ENCODE assay signal across 22 mouse cellular contexts in the genomic region with DNA sequence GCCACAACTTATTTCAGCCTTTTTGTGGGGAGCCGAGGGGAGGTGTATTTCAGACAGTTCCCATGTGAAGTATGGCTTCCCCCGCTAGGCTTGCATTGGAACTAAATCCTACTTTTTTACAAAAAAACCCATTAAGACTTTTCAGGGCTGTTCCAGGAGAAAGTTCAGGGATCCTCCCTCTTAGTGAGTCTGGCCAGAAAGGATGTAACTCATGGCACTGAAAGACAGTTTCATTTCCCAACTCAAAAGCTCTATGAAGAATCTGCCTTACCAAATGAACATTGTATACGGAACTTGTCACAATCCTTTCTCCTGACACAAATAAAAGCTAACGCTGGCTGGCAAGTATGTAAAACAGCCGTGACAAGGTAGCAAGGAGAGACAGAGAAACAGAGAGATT. TPM values are rescaled to one million over a fixed set of nuclear protein-coding genes. Genes with fewer than 3 reads are reported as not detected.
DNase-seq lines count a peak whose midpoint lies in the region; ATAC-seq and TF ChIP-seq lines count a peak whose summit lies in the region.
"Had no signal": no experiment of that assay in that cellular context is flagged by ENCODE, and none has a peak within 500 bp of the region (broad histone marks: within the 10 kb centered on the region; RNA-seq: fewer than 3 reads in every experiment).

No protein-coding gene starts in this region.

- 27% methylated on average over 5 of the region's 5 CpGs for WGBS in hindbrain, embryonic 14.5 days
- 33% methylated on average over 5 of the region's 5 CpGs for WGBS in hindbrain, postnatal 0 days
- WGBS in lung, postnatal 0 days, result 30% methylated on average over 5 of the region's 5 CpGs
- WGBS in lung, adult 2 months, result 29% methylated on average over 5 of the region's 5 CpGs
- WGBS in midbrain, embryonic 12.5 days, result 14% methylated on average over 5 of the region's 5 CpGs
- WGBS in midbrain, embryonic 15.5 days, result 26% methylated on average over 5 of the region's 5 CpGs

- no peak overlapping the region for H3K4me2 ChIP-seq in hindbrain, embryonic 14.5 days (replicated peaks)
- no peak overlapping the region for H3K4me2 ChIP-seq in hindbrain, postnatal 0 days (ENCODE audit: low read depth, low read length)
- no peak overlapping the region for H3K4me2 ChIP-seq in lung, postnatal 0 days (replicated peaks; ENCODE audit: low read depth, low read length)
- H3K4me2 ChIP-seq in midbrain, embryonic 12.5 days (replicated peaks), result no peak overlapping the region
- H3K4me2 ChIP-seq in midbrain, embryonic 15.5 days, result no peak overlapping the region
- H3K4me2 ChIP-seq: embryonic facial prominence, embryonic 15.5 days; heart, embryonic 12.5 days had no signal

- no peak for TF ChIP-seq EP300 in lung, postnatal 0 days (IDR thresholded peaks at IDR 0.05)

- no peak for TF ChIP-seq POLR2A in lung, adult 2 months (IDR thresholded peaks at IDR 0.05; ENCODE audit: borderline replicate concordance, extremely low read depth, low read depth, low read length)

- 0 out of 2 replicates have a peak, but pooled peaks cover 12% of the 10 kb centered on the region for H3K4me1 ChIP-seq in hindbrain, embryonic 14.5 days (replicated peaks; ENCODE audit: control insufficient read depth, insufficient read depth, low read length)
- no peaks in the 10 kb centered on the region for H3K4me1 ChIP-seq in hindbrain, postnatal 0 days (ENCODE audit: insufficient read depth, low read length)
- no peaks in the 10 kb centered on the region; the same call in 1 of the 2 replicates for H3K4me1 ChIP-seq in lung, postnatal 0 days (ENCODE audit: insufficient read depth, low read depth, low read length)
- no peaks in the 10 kb centered on the region for H3K4me1 ChIP-seq in lung, adult 2 months (ENCODE audit: control insufficient read depth, insufficient read depth, low read length)
- peaks cover 29% of the 10 kb centered on the region for H3K4me1 ChIP-seq in midbrain, embryonic 12.5 days
- peaks cover 24% of the 10 kb centered on the region for H3K4me1 ChIP-seq in midbrain, embryonic 15.5 days
- H3K4me1 ChIP-seq: embryonic facial prominence, embryonic 15.5 days; heart, embryonic 12.5 days had no signal

- H3K9ac ChIP-seq in hindbrain, embryonic 14.5 days, result no peak overlapping the region
- no peak overlapping the region for H3K9ac ChIP-seq in hindbrain, postnatal 0 days (replicated peaks; ENCODE audit: low read length)
- H3K9ac ChIP-seq in lung, postnatal 0 days (replicated peaks; ENCODE audit: low read depth), result no peak overlapping the region
- no peak overlapping the region for H3K9ac ChIP-seq in midbrain, embryonic 12.5 days (replicated peaks)
- no peak overlapping the region for H3K9ac ChIP-seq in midbrain, embryonic 15.5 days
- H3K9ac ChIP-seq: embryonic facial prominence, embryonic 15.5 days; heart, embryonic 12.5 days had no signal

- H3K27ac ChIP-seq in hindbrain, embryonic 14.5 days, result peak overlapping the region; percentile 17; the same call in 1 of the 2 replicates
- no peak overlapping the region for H3K27ac ChIP-seq in hindbrain, postnatal 0 days
- no peak overlapping the region for H3K27ac ChIP-seq in lung, postnatal 0 days (ENCODE audit: low read length)
- H3K27ac ChIP-seq in midbrain, embryonic 12.5 days (replicated peaks), result peak overlapping the region; percentile 75; the same call in 1 of the 2 replicates
- H3K27ac ChIP-seq in midbrain, embryonic 15.5 days, result peak overlapping the region; percentile 66; the same call in 1 of the 2 replicates
- H3K27ac ChIP-seq: embryonic facial prominence, embryonic 15.5 days; forebrain, embryonic 10.5 days; gastrocnemius, adult 2 months had no signal

- no peaks in the 10 kb centered on the region for H3K9me3 ChIP-seq in hindbrain, embryonic 14.5 days (ENCODE audit: control insufficient read depth, low read length)
- H3K9me3 ChIP-seq in hindbrain, postnatal 0 days (ENCODE audit: low read length), result no peaks in the 10 kb centered on the region
- no peaks in the 10 kb centered on the region for H3K9me3 ChIP-seq in lung, postnatal 0 days (ENCODE audit: low read length)
- no peaks in the 10 kb centered on the region for H3K9me3 ChIP-seq in midbrain, embryonic 12.5 days
- H3K9me3 ChIP-seq in midbrain, embryonic 15.5 days, result no peaks in the 10 kb centered on the region
- H3K9me3 ChIP-seq: embryonic facial prominence, embryonic 15.5 days; forebrain, embryonic 10.5 days; heart, embryonic 12.5 days had no signal

- no peaks in the 10 kb centered on the region for H3K36me3 ChIP-seq in hindbrain, embryonic 14.5 days (replicated peaks; ENCODE audit: control insufficient read depth, insufficient read depth)
- no peaks in the 10 kb centered on the region for H3K36me3 ChIP-seq in hindbrain, postnatal 0 days (ENCODE audit: insufficient read depth, low read length)
- H3K36me3 ChIP-seq in lung, postnatal 0 days (ENCODE audit: insufficient read depth, low read length), result no peaks in the 10 kb centered on the region
- H3K36me3 ChIP-seq in midbrain, embryonic 12.5 days, result no peaks in the 10 kb centered on the region
- H3K36me3 ChIP-seq in midbrain, embryonic 15.5 days (replicated peaks), result no peaks in the 10 kb centered on the region
- H3K36me3 ChIP-seq: embryonic facial prominence, embryonic 15.5 days; forebrain, embryonic 10.5 days; heart, embryonic 12.5 days had no signal

- TF ChIP-seq CTCF in hindbrain, postnatal 0 days (IDR thresholded peaks at IDR 0.05; ENCODE audit: low read depth), result no peak
- TF ChIP-seq CTCF in lung, postnatal 0 days (IDR thresholded peaks at IDR 0.05), result no peak
- TF ChIP-seq CTCF in lung, adult 2 months (IDR thresholded peaks at IDR 0.05; ENCODE audit: insufficient read depth, low read length), result no peak

- ATAC-seq in hindbrain, embryonic 14.5 days (ENCODE audit: low FRiP score), result no peak
- no peak for ATAC-seq in hindbrain, postnatal 0 days
- no peak for ATAC-seq in lung, postnatal 0 days
- ATAC-seq in midbrain, embryonic 12.5 days (ENCODE audit: low FRiP score, low read depth), result no peak
- no peak for ATAC-seq in midbrain, embryonic 15.5 days (replicated peaks)
- ATAC-seq: activated CD4-positive, CD25-positive, alpha-beta regulatory T cell, adult 4 months; forebrain, embryonic 14.5 days; Patski had no signal

- no peak for DNase-seq in hindbrain, embryonic 14.5 days (ENCODE audit: low spot score)
- no peak for DNase-seq in hindbrain, postnatal 0 days (ENCODE audit: low spot score)
- peak; percentile 22 for DNase-seq in lung, postnatal 0 days (ENCODE audit: low spot score)
- no peak for DNase-seq in lung, adult 2 months
- DNase-seq in right cerebral cortex, postnatal 4 days, result no peak
- DNase-seq: adrenal gland, adult 2 months; adrenal gland, postnatal 25 days; cerebellum, adult 2 months; cerebellum, postnatal 10 days; gastrocnemius, adult 2 months; gastrocnemius, postnatal 25 days had no signal

- no peak overlapping the region for H3K4me3 ChIP-seq in hindbrain, embryonic 14.5 days (replicated peaks; ENCODE audit: low read length)
- H3K4me3 ChIP-seq in hindbrain, postnatal 0 days (ENCODE audit: low read length), result no peak overlapping the region
- H3K4me3 ChIP-seq in lung, postnatal 0 days (ENCODE audit: low read depth, low read length), result no peak overlapping the region
- H3K4me3 ChIP-seq in lung, adult 2 months (replicated peaks; ENCODE audit: extremely low read depth, low read depth, low read length), result no peak overlapping the region
- H3K4me3 ChIP-seq in midbrain, embryonic 12.5 days, result no peak overlapping the region
- no peak overlapping the region for H3K4me3 ChIP-seq in midbrain, embryonic 15.5 days
- H3K4me3 ChIP-seq: embryonic facial prominence, embryonic 15.5 days; erythroblast, embryonic 14.5 days; forebrain, embryonic 10.5 days; gastrocnemius, adult 2 months; heart, embryonic 12.5 days had no signal

- peaks cover 23% of the 10 kb centered on the region for H3K27me3 ChIP-seq in hindbrain, embryonic 14.5 days (ENCODE audit: control insufficient read depth, insufficient read depth, low read length)
- no peaks in the 10 kb centered on the region; the same call in 1 of the 2 replicates for H3K27me3 ChIP-seq in hindbrain, postnatal 0 days (ENCODE audit: insufficient read depth, low read length)
- H3K27me3 ChIP-seq in lung, postnatal 0 days (replicated peaks; ENCODE audit: insufficient read depth, low read length), result 0 out of 2 replicates have a peak, but pooled peaks cover 5% of the 10 kb centered on the region
- peaks cover 77% of the 10 kb centered on the region for H3K27me3 ChIP-seq in midbrain, embryonic 12.5 days
- peaks cover 28% of the 10 kb centered on the region; the same call in 1 of the 2 replicates for H3K27me3 ChIP-seq in midbrain, embryonic 15.5 days (replicated peaks)

RNA-seq across cellular contexts. Expression of a gene that starts 15.1 kb away (rescaled TPM):
- polyA plus RNA-seq in hindbrain, embryonic 14.5 days (2014; fragmentation: Nextera tagmentation; extraction: Ambion mirVana), result 0.56 and 0.78 TPM in 2 replicates
- total RNA-seq in hindbrain, postnatal 0 days (2014; rRNA removed), result 0.58 and 0.83 TPM in 2 replicates
- 0.96 and 1.1 TPM in 2 replicates for polyA plus RNA-seq in hindbrain, postnatal 0 days (2015; fragmentation: Nextera tagmentation; extraction: Ambion mirVana)
- 1.2 and 1.8 TPM in 2 replicates for polyA plus RNA-seq in lung, postnatal 0 days (2015; fragmentation: Nextera tagmentation; extraction: Ambion mirVana)
- 4.0 and 4.6 TPM in 2 replicates for polyA plus RNA-seq in lung, adult 2 months (2012; rRNA removed)
- 0.47 and 0.64 TPM in 2 replicates for polyA plus RNA-seq in midbrain, embryonic 12.5 days (2016; fragmentation: Nextera tagmentation; extraction: Ambion mirVana)
- 0.82 and 1.3 TPM in 2 replicates for polyA plus RNA-seq in midbrain, embryonic 15.5 days (2015; fragmentation: Nextera tagmentation; extraction: Ambion mirVana)
- total RNA-seq: gastrocnemius, adult 2 months; gastrocnemius, postnatal 25 days; heart, adult 8-10 months; heart, postnatal 25 days had no signal
- polyA plus RNA-seq: erythroblast, embryonic 14.5 days had no signal

RNA-seq across cellular contexts. Expression of a gene that starts 20.3 kb away (rescaled TPM):
- polyA plus RNA-seq in hindbrain, embryonic 14.5 days (2014; fragmentation: Nextera tagmentation; extraction: Ambion mirVana), result 5.7 and 6.0 TPM in 2 replicates
- 3.9 and 4.6 TPM in 2 replicates for total RNA-seq in hindbrain, postnatal 0 days (2014; rRNA removed)
- 3.3 and 5.2 TPM in 2 replicates for polyA plus RNA-seq in hindbrain, postnatal 0 days (2015; fragmentation: Nextera tagmentation; extraction: Ambion mirVana)
- polyA plus RNA-seq in lung, postnatal 0 days (2015; fragmentation: Nextera tagmentation; extraction: Ambion mirVana), result 6.9 and 8.5 TPM in 2 replicates
- polyA plus RNA-seq in lung, adult 2 months (2012; rRNA removed), result 4.6 and 7.2 TPM in 2 replicates
- polyA plus RNA-seq in midbrain, embryonic 12.5 days (2016; fragmentation: Nextera tagmentation; extraction: Ambion mirVana), result 13.8 and 15.5 TPM in 2 replicates
- polyA plus RNA-seq in midbrain, embryonic 15.5 days (2015; fragmentation: Nextera tagmentation; extraction: Ambion mirVana), result 8.0 and 8.9 TPM in 2 replicates

Comparison
In these comparisons a context has a peak if more than half of its experiments do, and no peak if none do; other contexts are left out.
1. H3K27ac ChIP-seq: peak in hindbrain, embryonic 14.5 days (single experiment), midbrain, embryonic 12.5 days (single experiment) and midbrain, embryonic 15.5 days (single experiment); none in hindbrain, postnatal 0 days (single experiment) and lung, postnatal 0 days (single experiment).